Mouse (Mus musculus): Measurements from ENCODE around the gene Prkg2.

DNA sequence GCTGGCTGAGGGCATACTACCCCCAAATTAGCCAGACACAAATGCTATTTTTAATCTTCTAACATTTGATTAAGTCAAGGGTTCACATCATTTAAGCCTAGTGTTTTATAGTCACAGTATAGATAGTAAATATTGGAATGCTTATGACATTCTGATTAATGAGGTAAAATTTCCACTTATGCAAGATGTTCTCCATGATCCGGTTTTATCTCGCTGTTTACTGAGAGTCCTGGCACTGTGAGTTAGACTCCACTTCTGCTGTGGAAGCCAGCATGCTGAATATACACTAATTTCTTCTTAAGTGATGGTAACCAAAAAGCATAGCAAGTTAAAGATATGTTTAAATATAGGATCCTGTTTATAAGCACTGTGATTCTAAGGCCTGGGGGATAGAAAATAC, 31.2 kb upstream of the Prkg2 start:
- TF ChIP-seq CTCF (IDR thresholded peaks at IDR 0.05; ENCODE audit: low read depth) = no peak
- no peak for TF ChIP-seq EP300 (IDR thresholded peaks at IDR 0.05; ENCODE audit: low read depth)
